Mouse (Mus musculus) ES-Bruce4 (cell line): ENCODE measurements around the gene Tpm4.

Experiments used
- CTCF ChIP-seq: IDR thresholded peaks from one replicate; pipeline ENCODE4 v1.8.1; 2011; ENCODE audit warnings: low read depth, low read length
- EP300 ChIP-seq: IDR thresholded peaks from 2 replicates; pipeline ENCODE4 v1.6.1; 2011; ENCODE audit warnings: low read depth, low read length; ENCODE audit not compliant: insufficient read depth
- POLR2A ChIP-seq: IDR thresholded peaks from one replicate; pipeline ENCODE4 v1.8.1; 2011; ENCODE audit warnings: low read length; ENCODE audit not compliant: insufficient read depth

DNA sequence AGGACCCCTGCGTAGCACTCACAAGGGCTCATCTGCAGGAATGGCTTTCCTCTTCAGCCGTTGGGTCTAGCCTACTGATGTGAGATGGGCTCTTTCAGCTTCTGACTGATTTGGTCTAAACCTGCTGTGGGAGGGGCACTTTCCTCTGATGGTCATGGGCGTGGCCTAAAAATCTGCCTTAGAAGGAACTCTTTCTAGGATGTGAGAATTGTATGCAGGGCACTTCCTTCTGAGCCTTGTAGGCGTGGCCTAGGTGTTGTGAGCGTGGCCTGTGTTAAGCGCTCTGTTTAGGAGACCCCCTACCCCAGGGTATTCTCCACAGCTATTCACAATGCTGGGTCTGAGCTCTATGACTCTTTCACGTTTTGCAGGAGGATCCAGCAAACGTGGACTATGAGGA lies 63.2 kb downstream of the Tpm4 start:
- TF ChIP-seq CTCF = no peak
- peak; percentile 43 for TF ChIP-seq POLR2A
- no peak for TF ChIP-seq EP300
